Mouse (Mus musculus): ENCODE data around the gene Zfp354c. TPM values are rescaled to one million over a fixed set of nuclear protein-coding genes. Genes with fewer than 3 reads are reported as not detected.

Zfp354c gene
- polyA plus RNA-seq, 1 experiment from 2014 or later, result 72.1 TPM

GRCm38 (mm10) chr11:50835727-50836126, 8.2 kb upstream of the Zfp354c start:
- Histone ChIP-seq H3K4me2 (ENCODE audit: low read depth, low read length) (no peak overlapping the region), H3K4me3 (ENCODE audit: low read depth, low read length) (no peak overlapping the region), H3K4me1 (ENCODE audit: control insufficient read depth, insufficient read depth, low read length) (no peaks in the 10 kb centered on the region), H3K27ac (ENCODE audit: low read depth, low read length) (no peak overlapping the region), H3K9me3 (ENCODE audit: control insufficient read depth, low read length) (peaks cover 9% of the 10 kb centered on the region), H3K27me3 (ENCODE audit: control insufficient read depth, insufficient read depth, low read length) (no peaks in the 10 kb centered on the region), H3K9ac (replicated peaks; ENCODE audit: low read depth, low read length) (no peak overlapping the region), H3K36me3 (ENCODE audit: control insufficient read depth, insufficient read depth, low read length) (no peaks in the 10 kb centered on the region)
- no peak for ATAC-seq (ENCODE audit: low read depth)
- WGBS, result 87% methylated on average over 4 of the region's 4 CpGs

- Histone ChIP-seq H3K4me3 (ENCODE audit: low read depth, low read length) (peak overlapping the region; percentile 83), H3K4me1 (ENCODE audit: control insufficient read depth, insufficient read depth, low read length) (peaks cover 7% of the 10 kb centered on the region; the same call in 1 of the 2 replicates), H3K4me2 (ENCODE audit: low read depth, low read length) (peak overlapping the region; percentile 81), H3K27me3 (ENCODE audit: control insufficient read depth, insufficient read depth, low read length) (no peaks in the 10 kb centered on the region), H3K9ac (replicated peaks; ENCODE audit: low read depth, low read length) (no peak overlapping the region), H3K9me3 (ENCODE audit: control insufficient read depth, low read length) (no peaks in the 10 kb centered on the region), H3K36me3 (ENCODE audit: control insufficient read depth, insufficient read depth, low read length) (peaks cover 32% of the 10 kb centered on the region; the same call in 1 of the 2 replicates), H3K27ac (ENCODE audit: low read depth, low read length) (no peak overlapping the region)
- 56% methylated on average over 2 of the region's 2 CpGs for WGBS
- ATAC-seq (ENCODE audit: low read depth), result no peak
Observed at GRCm38 (mm10) chr11:50826214-50826613, 1.3 kb downstream of the Zfp354c start.

- Histone ChIP-seq H3K9ac (replicated peaks; ENCODE audit: low read depth, low read length) (no peak overlapping the region), H3K9me3 (ENCODE audit: control insufficient read depth, low read length) (peaks cover 27% of the 10 kb centered on the region), H3K27me3 (ENCODE audit: control insufficient read depth, insufficient read depth, low read length) (no peaks in the 10 kb centered on the region), H3K36me3 (ENCODE audit: control insufficient read depth, insufficient read depth, low read length) (peaks cover 69% of the 10 kb centered on the region), H3K4me1 (ENCODE audit: control insufficient read depth, insufficient read depth, low read length) (no peaks in the 10 kb centered on the region), H3K4me3 (ENCODE audit: low read depth, low read length) (no peak overlapping the region), H3K4me2 (ENCODE audit: low read depth, low read length) (no peak overlapping the region), H3K27ac (ENCODE audit: low read depth, low read length) (no peak overlapping the region)
- no peak for ATAC-seq (ENCODE audit: low read depth)
- WGBS, result 99% methylated on average over 4 of the region's 4 CpGs
Observed at GRCm38 (mm10) chr11:50814233-50814632, 13.3 kb downstream of the Zfp354c start.

GRCm38 (mm10) chr11:50798836-50799235, 28.7 kb downstream of the Zfp354c start:
- H3K36me3 ChIP-seq (ENCODE audit: control insufficient read depth, insufficient read depth, low read length), result no peaks in the 10 kb centered on the region
- no peaks in the 10 kb centered on the region for H3K27me3 ChIP-seq (ENCODE audit: control insufficient read depth, insufficient read depth, low read length)
- ATAC-seq (ENCODE audit: low read depth), result no peak
- no peak overlapping the region for H3K4me2 ChIP-seq (ENCODE audit: low read depth, low read length)
- no peak overlapping the region for H3K27ac ChIP-seq (ENCODE audit: low read depth, low read length)
- no peaks in the 10 kb centered on the region for H3K4me1 ChIP-seq (ENCODE audit: control insufficient read depth, insufficient read depth, low read length)
- no peaks in the 10 kb centered on the region for H3K9me3 ChIP-seq (ENCODE audit: control insufficient read depth, low read length)
- no peak overlapping the region for H3K4me3 ChIP-seq (ENCODE audit: low read depth, low read length)
- no peak overlapping the region for H3K9ac ChIP-seq (replicated peaks; ENCODE audit: low read depth, low read length)

- 67% methylated on average over 11 of the region's 11 CpGs for WGBS
- Histone ChIP-seq H3K36me3 (ENCODE audit: control insufficient read depth, insufficient read depth, low read length) (no peaks in the 10 kb centered on the region), H3K27ac (ENCODE audit: low read depth, low read length) (no peak overlapping the region), H3K4me1 (ENCODE audit: control insufficient read depth, insufficient read depth, low read length) (no peaks in the 10 kb centered on the region), H3K9ac (replicated peaks; ENCODE audit: low read depth, low read length) (no peak overlapping the region), H3K4me3 (ENCODE audit: low read depth, low read length) (no peak overlapping the region), H3K4me2 (ENCODE audit: low read depth, low read length) (no peak overlapping the region), H3K9me3 (ENCODE audit: control insufficient read depth, low read length) (no peaks in the 10 kb centered on the region), H3K27me3 (ENCODE audit: control insufficient read depth, insufficient read depth, low read length) (no peaks in the 10 kb centered on the region)
- no peak for ATAC-seq (ENCODE audit: low read depth)
Observed at GRCm38 (mm10) chr11:50797674-50798073, 29.9 kb downstream of the Zfp354c start.

- WGBS, result 92% methylated on average over 1 of the region's 1 CpGs
- Histone ChIP-seq H3K9ac (replicated peaks; ENCODE audit: low read depth, low read length) (no peak overlapping the region), H3K27ac (ENCODE audit: low read depth, low read length) (no peak overlapping the region), H3K4me3 (ENCODE audit: low read depth, low read length) (no peak overlapping the region), H3K4me2 (ENCODE audit: low read depth, low read length) (no peak overlapping the region), H3K9me3 (ENCODE audit: control insufficient read depth, low read length) (no peaks in the 10 kb centered on the region), H3K36me3 (ENCODE audit: control insufficient read depth, insufficient read depth, low read length) (no peaks in the 10 kb centered on the region), H3K27me3 (ENCODE audit: control insufficient read depth, insufficient read depth, low read length) (no peaks in the 10 kb centered on the region), H3K4me1 (ENCODE audit: control insufficient read depth, insufficient read depth, low read length) (no peaks in the 10 kb centered on the region)
- ATAC-seq (ENCODE audit: low read depth), result no peak
Observed at GRCm38 (mm10) chr11:50771006-50771405, 56.5 kb downstream of the Zfp354c start.

GRCm38 (mm10) chr11:50768995-50769749, 58.4 kb downstream of the Zfp354c start:
- no peaks in the 10 kb centered on the region for H3K36me3 ChIP-seq (ENCODE audit: control insufficient read depth, insufficient read depth, low read length)
- H3K4me1 ChIP-seq (ENCODE audit: control insufficient read depth, insufficient read depth, low read length), result no peaks in the 10 kb centered on the region
- H3K9ac ChIP-seq (replicated peaks; ENCODE audit: low read depth, low read length), result no peak overlapping the region
- no peaks in the 10 kb centered on the region for H3K27me3 ChIP-seq (ENCODE audit: control insufficient read depth, insufficient read depth, low read length)
- no peaks in the 10 kb centered on the region for H3K9me3 ChIP-seq (ENCODE audit: control insufficient read depth, low read length)
- no peak overlapping the region for H3K27ac ChIP-seq (ENCODE audit: low read depth, low read length)
- ATAC-seq (ENCODE audit: low read depth), result peak; percentile 91
- 0 out of 2 replicates have a peak overlapping the region, but pooled peaks have one; percentile 6 for H3K4me3 ChIP-seq (ENCODE audit: low read depth, low read length)
- 13% methylated on average over 14 of the region's 14 CpGs for WGBS
- peak overlapping the region; percentile 42 for H3K4me2 ChIP-seq (ENCODE audit: low read depth, low read length)

GRCm38 (mm10) chr11:50767039-50767438, 60.5 kb downstream of the Zfp354c start:
- no peak overlapping the region for H3K4me3 ChIP-seq (ENCODE audit: low read depth, low read length)
- whole genome bisulfite sequencing, result 28% methylated on average over 4 of the region's 4 CpGs
- no peak for ATAC-seq (ENCODE audit: low read depth)
- H3K4me1 ChIP-seq (ENCODE audit: control insufficient read depth, insufficient read depth, low read length), result no peaks in the 10 kb centered on the region
- H3K27me3 ChIP-seq (ENCODE audit: control insufficient read depth, insufficient read depth, low read length), result no peaks in the 10 kb centered on the region
- H3K4me2 ChIP-seq (ENCODE audit: low read depth, low read length), result no peak overlapping the region
- no peak overlapping the region for H3K27ac ChIP-seq (ENCODE audit: low read depth, low read length)
- H3K9me3 ChIP-seq (ENCODE audit: control insufficient read depth, low read length), result no peaks in the 10 kb centered on the region
- no peaks in the 10 kb centered on the region for H3K36me3 ChIP-seq (ENCODE audit: control insufficient read depth, insufficient read depth, low read length)
- H3K9ac ChIP-seq (replicated peaks; ENCODE audit: low read depth, low read length), result no peak overlapping the region

- ATAC-seq (ENCODE audit: low read depth), result no peak
- Histone ChIP-seq H3K27me3 (ENCODE audit: control insufficient read depth, insufficient read depth, low read length) (no peaks in the 10 kb centered on the region), H3K4me1 (ENCODE audit: control insufficient read depth, insufficient read depth, low read length) (no peaks in the 10 kb centered on the region), H3K27ac (ENCODE audit: low read depth, low read length) (no peak overlapping the region), H3K4me3 (ENCODE audit: low read depth, low read length) (no peak overlapping the region), H3K4me2 (ENCODE audit: low read depth, low read length) (no peak overlapping the region), H3K9me3 (ENCODE audit: control insufficient read depth, low read length) (no peaks in the 10 kb centered on the region), H3K36me3 (ENCODE audit: control insufficient read depth, insufficient read depth, low read length) (no peaks in the 10 kb centered on the region), H3K9ac (replicated peaks; ENCODE audit: low read depth, low read length) (no peak overlapping the region)
- 86% methylated on average over 7 of the region's 7 CpGs for WGBS
Observed at GRCm38 (mm10) chr11:50766461-50766860, 61.1 kb downstream of the Zfp354c start.
